Mouse (Mus musculus): ENCODE results near the gene Uck2. TPM values are rescaled to one million over a fixed set of nuclear protein-coding genes. Genes with fewer than 3 reads are reported as not detected.

Uck2 gene
- polyA plus RNA-seq, 1 experiment: 66.7 TPM

DNA sequence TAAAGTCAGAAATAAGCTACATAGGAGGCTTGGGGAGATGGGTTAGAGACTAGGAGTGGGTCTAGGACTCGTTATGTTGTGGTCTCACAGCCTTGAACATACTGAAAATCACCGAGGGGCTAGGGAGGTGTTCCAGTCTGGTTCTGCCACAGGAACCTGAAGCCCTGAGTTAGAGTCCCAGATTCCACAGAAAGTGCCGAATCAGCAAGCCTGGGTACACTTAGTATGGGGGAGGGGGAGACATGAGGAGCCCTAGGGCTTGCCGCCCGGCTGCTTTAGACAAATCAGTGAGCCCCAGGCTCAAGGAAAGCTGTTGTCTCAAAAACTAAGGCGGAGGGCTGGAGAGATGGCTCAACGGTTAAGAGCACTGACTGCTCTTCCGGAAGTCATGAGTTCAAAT lies 6.5 kb upstream of the Uck2 start:
- Histone ChIP-seq H3K27me3 (ENCODE audit: control insufficient read depth, insufficient read depth, insufficient read length) (no peaks in the 10 kb centered on the region), H3K36me3 (ENCODE audit: control insufficient read depth, insufficient read depth) (no peaks in the 10 kb centered on the region), H3ac (ENCODE audit: control insufficient read depth, insufficient read length) (no peak overlapping the region), H3K4me2 (ENCODE audit: low read depth) (no peak overlapping the region), H3K79me2 (ENCODE audit: control insufficient read depth, insufficient read depth) (no peaks in the 10 kb centered on the region), H3K4me3 (no peak overlapping the region)
- no peak for TF ChIP-seq REST (IDR thresholded peaks at IDR 0.05; ENCODE audit: insufficient read depth, insufficient read length)
- no peak for TF ChIP-seq SRF (IDR thresholded peaks at IDR 0.05; ENCODE audit: control insufficient read depth, insufficient read length, low read depth)
- no peak for TF ChIP-seq E2F4 (IDR thresholded peaks at IDR 0.05; ENCODE audit: insufficient read depth)
- TF ChIP-seq POLR2A (IDR thresholded peaks at IDR 0.05; ENCODE audit: insufficient read length, low read depth): no peak
- TF ChIP-seq POLR2AphosphoS2 (IDR thresholded peaks at IDR 0.05; ENCODE audit: insufficient read length, low read depth): no peak

DNA sequence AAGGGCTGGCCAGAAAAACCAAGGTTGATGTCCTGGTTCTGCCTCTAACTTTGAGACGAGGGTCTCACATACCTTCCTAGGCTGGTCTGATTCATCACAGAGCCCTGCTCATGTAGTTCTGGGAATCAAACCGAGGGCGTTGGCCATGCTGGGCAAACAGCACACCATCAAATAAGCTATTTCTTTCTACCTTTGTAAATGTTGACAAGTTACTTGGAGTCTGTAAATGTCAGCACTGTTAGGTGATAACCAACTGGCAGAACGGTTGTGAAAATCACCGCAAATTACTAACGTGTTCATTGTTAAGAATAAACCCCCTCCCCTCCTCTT lies 5.1 kb upstream of the Uck2 start:
- H3K36me3 ChIP-seq (ENCODE audit: control insufficient read depth, insufficient read depth): no peaks in the 10 kb centered on the region
- no peaks in the 10 kb centered on the region for H3K79me2 ChIP-seq (ENCODE audit: control insufficient read depth, insufficient read depth)
- no peaks in the 10 kb centered on the region for H3K27me3 ChIP-seq (ENCODE audit: control insufficient read depth, insufficient read depth, insufficient read length)
- H3K4me3 ChIP-seq: no peak overlapping the region
- TF ChIP-seq E2F4 (IDR thresholded peaks at IDR 0.05; ENCODE audit: insufficient read depth) (no peak), MYOD1 (IDR thresholded peaks at IDR 0.05; ENCODE audit: control insufficient read depth in 1 of 3, insufficient read length in 2 of 3, low read depth in 2 of 3) (no peak), TCF3 (IDR thresholded peaks at IDR 0.05; ENCODE audit: insufficient read length, low read depth) (no peak)
- H3ac ChIP-seq (ENCODE audit: control insufficient read depth, insufficient read length): no peak overlapping the region
- peak overlapping the region; percentile 78 for H3K4me2 ChIP-seq (ENCODE audit: low read depth)

DNA sequence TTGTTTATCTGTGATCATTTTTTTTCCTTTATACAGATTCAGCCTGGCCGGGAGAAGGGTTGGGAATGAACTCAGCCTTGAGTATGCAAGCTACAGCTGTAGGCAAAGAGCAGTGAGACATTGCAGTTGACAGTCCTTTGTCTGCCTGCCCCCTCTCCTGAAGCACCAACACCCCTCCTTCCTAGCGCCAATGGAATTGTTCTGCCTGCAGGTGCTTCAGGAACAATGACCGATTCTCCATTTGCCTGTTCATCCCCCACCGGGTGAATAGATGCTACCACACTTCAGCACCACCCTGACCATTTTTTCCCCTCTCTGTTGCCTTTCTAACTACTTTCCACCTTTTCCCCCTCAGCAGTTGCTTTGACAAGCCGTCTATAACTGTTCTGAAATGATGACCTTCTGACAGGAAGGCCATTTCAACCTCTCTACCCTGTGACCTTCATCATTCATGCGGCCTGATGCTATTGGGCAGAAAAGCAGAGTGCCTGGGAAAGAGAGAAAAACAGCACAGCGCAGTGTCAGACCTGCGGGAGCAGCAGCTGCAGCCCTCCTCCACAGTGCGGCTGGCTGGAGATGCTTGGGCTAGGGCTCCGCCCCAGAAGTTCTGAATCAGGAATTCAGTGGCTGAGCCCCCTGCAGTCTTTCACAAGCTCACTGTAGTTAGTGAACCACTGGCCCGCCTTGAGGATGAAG lies 4.6 kb upstream of the Uck2 start:
- peak overlapping the region; percentile 78 for H3K4me2 ChIP-seq (ENCODE audit: low read depth)
- TF ChIP-seq MYOG (IDR thresholded peaks at IDR 0.05; ENCODE audit: control insufficient read depth in 1 of 3, insufficient read depth in 1 of 3, insufficient read length in 2 of 3, low read depth in 2 of 3) (peak in 2 of 3 experiments; percentile 81 to 89), MYOD1 (IDR thresholded peaks at IDR 0.05; ENCODE audit: control insufficient read depth in 1 of 3, insufficient read length in 2 of 3, low read depth in 2 of 3) (peak in 2 of 3 experiments; percentile 84 to 90), REST (IDR thresholded peaks at IDR 0.05; ENCODE audit: insufficient read depth, insufficient read length) (no peak), TCF3 (IDR thresholded peaks at IDR 0.05; ENCODE audit: insufficient read length, low read depth) (peak; percentile 25)
- H3K36me3 ChIP-seq (ENCODE audit: control insufficient read depth, insufficient read depth): no peaks in the 10 kb centered on the region
- no peak overlapping the region for H3K4me3 ChIP-seq
- H3K27me3 ChIP-seq (ENCODE audit: control insufficient read depth, insufficient read depth, insufficient read length): no peaks in the 10 kb centered on the region
- no peak overlapping the region for H3ac ChIP-seq (ENCODE audit: control insufficient read depth, insufficient read length)
- H3K79me2 ChIP-seq (ENCODE audit: control insufficient read depth, insufficient read depth): no peaks in the 10 kb centered on the region

DNA sequence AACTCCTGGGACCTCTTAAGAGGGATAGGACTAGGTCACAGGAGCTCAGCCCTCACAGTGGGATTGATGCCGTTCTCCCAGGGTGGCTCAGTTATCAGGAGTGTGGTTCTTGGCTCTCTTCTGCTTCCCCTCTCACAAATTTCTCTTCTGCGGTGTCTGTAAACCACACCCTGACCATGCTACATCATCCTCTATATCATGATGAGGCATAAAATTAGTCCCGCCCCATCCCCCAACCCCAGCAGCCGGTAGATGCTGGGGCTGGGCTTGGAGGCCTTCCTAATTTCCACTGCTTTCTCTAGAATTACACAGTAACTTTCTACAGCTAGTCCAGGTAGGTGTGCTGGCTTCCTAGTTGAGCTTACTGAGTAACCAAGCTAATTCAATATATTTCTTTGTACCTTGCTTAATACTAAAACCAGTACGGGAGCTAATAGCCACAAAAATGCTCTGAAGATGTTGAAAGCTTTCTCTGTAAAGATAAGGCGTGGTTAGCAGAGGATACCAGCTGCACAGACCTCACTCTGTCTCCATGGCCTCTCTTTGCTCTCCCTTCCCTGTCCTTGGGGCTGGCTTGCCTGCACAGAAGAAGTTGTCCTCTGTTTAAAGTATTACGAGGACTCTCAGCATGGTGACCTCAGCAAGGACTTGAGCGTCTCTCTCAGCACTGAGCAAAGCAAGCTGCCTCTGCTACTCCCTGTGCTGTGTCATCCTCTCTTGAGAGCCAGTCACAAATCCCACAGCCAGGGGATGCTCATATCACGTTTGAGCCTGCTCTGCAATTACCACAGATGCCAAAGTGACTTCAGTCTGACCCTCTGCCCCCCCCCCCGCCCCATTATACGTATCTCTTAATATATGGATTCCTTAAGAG lies 3.8 kb upstream of the Uck2 start:
- H3K79me2 ChIP-seq (ENCODE audit: control insufficient read depth, insufficient read depth): no peaks in the 10 kb centered on the region
- H3K4me3 ChIP-seq: no peak overlapping the region
- TF ChIP-seq E2F4 (IDR thresholded peaks at IDR 0.05; ENCODE audit: insufficient read depth) (no peak), SRF (IDR thresholded peaks at IDR 0.05; ENCODE audit: control insufficient read depth, insufficient read length, low read depth) (no peak), POLR2AphosphoS2 (IDR thresholded peaks at IDR 0.05; ENCODE audit: insufficient read length, low read depth) (no peak)
- H3ac ChIP-seq (ENCODE audit: control insufficient read depth, insufficient read length): no peak overlapping the region
- H3K36me3 ChIP-seq (ENCODE audit: control insufficient read depth, insufficient read depth): no peaks in the 10 kb centered on the region
- no peaks in the 10 kb centered on the region for H3K27me3 ChIP-seq (ENCODE audit: control insufficient read depth, insufficient read depth, insufficient read length)
- peak overlapping the region; percentile 78 for H3K4me2 ChIP-seq (ENCODE audit: low read depth)

DNA sequence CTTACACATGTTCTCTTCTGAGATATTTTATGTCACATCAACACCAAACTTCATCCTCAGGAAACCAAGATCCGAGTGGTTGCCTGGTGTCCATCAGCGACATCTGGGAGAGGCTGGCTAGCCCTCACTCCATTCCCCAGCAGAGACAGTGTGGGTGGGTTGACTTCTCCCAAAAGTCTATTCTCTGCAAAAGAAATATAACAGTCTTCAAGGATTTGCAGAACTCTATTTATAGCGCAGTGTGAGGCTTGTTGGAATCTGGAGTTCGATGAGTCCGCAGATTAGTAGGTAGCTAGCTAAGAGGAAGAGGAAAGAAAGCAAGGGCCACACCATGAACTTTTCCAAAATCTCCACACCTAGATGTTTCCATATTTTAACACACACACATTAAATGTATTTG lies 2.0 kb upstream of the Uck2 start:
- Histone ChIP-seq H3K36me3 (ENCODE audit: control insufficient read depth, insufficient read depth) (no peaks in the 10 kb centered on the region), H3ac (ENCODE audit: control insufficient read depth, insufficient read length) (no peak overlapping the region), H3K4me3 (no peak overlapping the region), H3K27me3 (ENCODE audit: control insufficient read depth, insufficient read depth, insufficient read length) (no peaks in the 10 kb centered on the region), H3K4me2 (ENCODE audit: low read depth) (no peak overlapping the region), H3K79me2 (ENCODE audit: control insufficient read depth, insufficient read depth) (peaks cover 15% of the 10 kb centered on the region)
- no peak for TF ChIP-seq CEBPB (IDR thresholded peaks at IDR 0.05; ENCODE audit: insufficient read depth, poor library complexity, severe bottlenecking)
- TF ChIP-seq TCF3 (IDR thresholded peaks at IDR 0.05; ENCODE audit: insufficient read length, low read depth): no peak
- TF ChIP-seq MAX (IDR thresholded peaks at IDR 0.05; ENCODE audit: low read depth): no peak
- TF ChIP-seq USF1 (IDR thresholded peaks at IDR 0.05; ENCODE audit: low read depth): no peak
- TF ChIP-seq POLR2A (IDR thresholded peaks at IDR 0.05; ENCODE audit: insufficient read length, low read depth): no peak
- no peak for TF ChIP-seq TCF12 (IDR thresholded peaks at IDR 0.05; ENCODE audit: insufficient read depth, poor library complexity, severe bottlenecking)
- no peak for TF ChIP-seq MYOD1 (IDR thresholded peaks at IDR 0.05; ENCODE audit: control insufficient read depth in 1 of 3, insufficient read length in 2 of 3, low read depth in 2 of 3)
- no peak for TF ChIP-seq E2F4 (IDR thresholded peaks at IDR 0.05; ENCODE audit: insufficient read depth)
- no peak for TF ChIP-seq POLR2AphosphoS2 (IDR thresholded peaks at IDR 0.05; ENCODE audit: insufficient read length, low read depth)
- TF ChIP-seq SRF (IDR thresholded peaks at IDR 0.05; ENCODE audit: control insufficient read depth, insufficient read length, low read depth): no peak
- no peak for TF ChIP-seq MYOG (IDR thresholded peaks at IDR 0.05; ENCODE audit: control insufficient read depth in 1 of 3, insufficient read depth in 1 of 3, insufficient read length in 2 of 3, low read depth in 2 of 3)
- no peak for TF ChIP-seq REST (IDR thresholded peaks at IDR 0.05; ENCODE audit: insufficient read depth, insufficient read length)
